Mouse (Mus musculus) adrenal gland, postnatal 4 days (tissue): ENCODE data around the gene Sik2. TPM values are rescaled to one million over a fixed set of nuclear protein-coding genes. Genes with fewer than 3 reads are reported as not detected.

ENCODE experiments used
- DNase-seq, 2 experiments: peaks; one replicate each; pipeline ENCODE4 v3.0.0; 2021 to 2022; ENCODE audit warnings: low spot score in 2 of 2, mixed read lengths in 2 of 2
- total RNA-seq, 2 experiments: library from RNA; stranded (reverse); gene quantifications; 2 replicates each; pipeline ENCODE4 v1.2.3; 2021

Sik2 gene
- total RNA-seq, 2 experiments from 2014 or later = 51.1 to 56.3 TPM

- DNase-seq = no peak
Measured at GRCm38 (mm10) chr9:50986677-50987076, 22.2 kb downstream of the Sik2 start.

DNA sequence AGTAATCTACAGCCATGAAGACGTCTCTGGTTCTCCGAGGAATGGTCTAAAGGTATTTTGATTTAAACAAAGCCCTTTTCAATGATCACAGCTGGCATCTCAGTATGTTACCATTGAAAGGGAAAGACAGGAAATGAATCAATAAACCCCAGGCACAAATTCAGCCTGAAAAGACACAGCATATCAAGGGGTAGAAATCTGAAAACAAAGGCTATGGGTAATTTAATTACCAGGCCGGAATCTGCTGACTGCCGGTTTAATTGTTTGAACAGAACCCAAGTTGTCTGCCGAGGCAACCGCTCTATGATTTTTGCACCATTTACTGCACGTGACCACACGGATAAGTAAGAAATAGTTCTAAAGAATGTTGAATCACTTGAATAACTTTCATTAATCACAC lies 22.8 kb downstream of the Sik2 start:
- DNase-seq = no peak

- no peak for DNase-seq
Measured at GRCm38 (mm10) chr9:50981499-50982190, 27.2 kb downstream of the Sik2 start.

GRCm38 (mm10) chr9:50974631-50975030 lies 34.2 kb downstream of the Sik2 start:
- no peak for DNase-seq

DNA sequence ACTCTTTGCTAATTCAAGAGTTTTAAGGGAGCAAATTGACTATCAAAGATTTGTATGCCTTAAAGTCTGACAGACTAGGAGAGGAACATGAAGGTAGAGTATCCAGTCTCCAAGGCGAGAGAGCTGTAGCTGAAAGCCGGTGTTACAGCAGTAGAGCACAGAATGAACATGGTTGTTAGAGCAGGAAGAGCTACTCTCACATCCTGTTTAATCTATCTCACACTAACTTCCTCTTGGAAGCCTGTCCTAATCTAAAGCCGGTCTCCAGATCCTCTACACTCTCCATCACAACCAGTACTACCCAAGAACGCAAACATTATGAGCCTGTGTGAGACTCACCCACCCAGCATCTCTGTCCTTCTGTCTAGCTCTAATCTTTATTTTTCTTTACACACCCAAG lies 38.5 kb downstream of the Sik2 start:
- no peak for DNase-seq

- DNase-seq = no peak
Measured at GRCm38 (mm10) chr9:50969266-50969665, 39.6 kb downstream of the Sik2 start.

DNA sequence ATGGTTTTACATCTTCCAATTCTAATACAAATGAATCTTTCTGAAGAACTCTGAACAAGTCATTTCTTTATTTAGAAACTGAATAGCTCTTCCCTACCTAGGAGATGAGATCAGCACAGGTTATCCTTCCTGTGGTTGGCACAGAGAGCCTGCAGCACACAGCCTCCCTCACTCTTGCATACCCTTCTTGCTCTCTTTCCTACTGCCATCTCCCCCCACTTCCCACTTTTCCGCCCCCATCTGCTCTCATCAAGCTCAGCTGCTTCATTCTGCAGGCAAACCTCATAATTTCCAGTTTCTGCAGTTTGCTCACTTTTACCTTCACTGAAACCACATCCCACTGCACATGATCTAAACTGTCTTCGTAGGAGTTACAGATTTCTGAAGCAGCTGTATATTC lies 42.6 kb downstream of the Sik2 start:
- no peak for DNase-seq

DNA sequence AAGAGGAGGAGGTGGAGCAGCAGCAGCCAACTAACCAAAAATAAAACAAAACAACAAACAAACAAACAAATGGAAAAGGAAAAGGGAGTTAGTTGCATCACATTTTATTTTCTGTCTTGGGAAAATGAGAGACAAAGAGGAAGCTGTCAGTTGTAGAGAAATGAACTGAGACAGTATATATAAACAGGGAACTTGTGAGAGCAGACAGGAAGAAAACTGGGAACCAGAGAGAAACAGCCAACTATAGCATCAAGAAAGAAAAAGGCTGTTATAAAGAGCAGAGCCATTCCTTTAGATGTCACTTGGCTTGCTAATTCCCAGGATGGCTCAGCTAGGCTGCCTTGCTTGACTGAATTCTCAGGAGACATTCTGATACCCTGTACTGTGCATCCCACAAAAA lies 43.5 kb downstream of the Sik2 start:
- DNase-seq = no peak

- DNase-seq = no peak
Measured at GRCm38 (mm10) chr9:50964911-50965310, 44.0 kb downstream of the Sik2 start.

GRCm38 (mm10) chr9:50957956-50958489 lies 50.9 kb downstream of the Sik2 start:
- no peak for DNase-seq

DNA sequence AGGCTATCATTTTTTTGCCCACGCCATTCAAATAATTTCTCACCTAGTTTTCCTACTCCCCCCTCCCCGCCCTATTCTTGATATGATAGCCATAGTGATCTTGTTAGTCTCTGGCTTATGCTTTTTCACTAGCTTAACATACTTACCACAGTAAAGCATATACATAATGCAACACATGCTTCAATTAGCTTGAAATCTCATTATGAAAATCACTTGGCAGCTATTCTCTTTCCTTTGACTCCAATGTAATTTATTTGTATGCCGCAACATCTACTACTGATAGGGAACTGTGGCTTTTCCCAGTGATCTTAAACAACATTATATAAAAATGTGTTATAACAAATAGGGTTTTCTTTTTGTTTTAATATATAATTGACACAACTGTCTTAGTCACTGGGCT lies 53.7 kb downstream of the Sik2 start:
- DNase-seq = no peak

- no peak for DNase-seq
Measured at GRCm38 (mm10) chr9:50948097-50948823, 60.6 kb downstream of the Sik2 start.

- DNase-seq = no peak
Measured at GRCm38 (mm10) chr9:50946338-50946737, 62.5 kb downstream of the Sik2 start.

DNA sequence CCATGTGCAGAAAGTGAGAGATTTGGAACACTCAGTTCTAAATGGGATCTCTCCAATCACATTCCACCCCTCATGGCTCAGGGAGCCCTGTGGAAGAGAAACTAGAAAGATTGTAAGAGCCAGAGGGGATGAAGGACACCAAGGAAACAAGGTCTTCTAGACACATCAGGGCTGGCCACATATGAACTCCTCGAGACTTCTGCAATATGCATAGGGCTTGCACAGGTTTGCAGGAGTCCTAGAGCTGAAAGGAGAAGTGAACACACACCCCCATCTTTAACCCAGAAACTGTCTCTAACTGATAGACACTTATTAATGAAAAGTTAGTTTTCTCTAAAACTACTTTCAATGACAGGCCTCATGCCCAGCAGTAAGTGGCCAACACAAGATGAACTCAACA lies 64.0 kb downstream of the Sik2 start:
- no peak for DNase-seq

DNA sequence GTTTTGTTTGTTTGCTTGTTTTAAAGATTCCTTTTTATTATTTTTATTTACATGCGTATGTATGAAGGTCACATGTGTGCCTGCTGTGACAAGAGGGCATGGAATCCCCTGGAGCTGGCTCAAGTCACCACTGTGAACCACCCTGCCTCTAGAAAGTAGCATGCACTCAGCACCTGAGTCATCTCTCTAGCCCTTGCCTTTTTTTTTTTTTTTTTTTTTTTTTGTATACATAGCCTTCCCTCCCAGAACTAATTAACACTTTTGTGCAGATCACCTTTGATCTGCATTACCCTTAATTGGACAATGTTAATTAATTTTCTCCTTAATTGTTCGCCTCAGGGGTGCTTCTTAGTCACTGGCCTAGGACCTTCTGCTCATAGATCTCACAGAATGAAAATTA lies 66.2 kb downstream of the Sik2 start:
- no peak for DNase-seq

DNA sequence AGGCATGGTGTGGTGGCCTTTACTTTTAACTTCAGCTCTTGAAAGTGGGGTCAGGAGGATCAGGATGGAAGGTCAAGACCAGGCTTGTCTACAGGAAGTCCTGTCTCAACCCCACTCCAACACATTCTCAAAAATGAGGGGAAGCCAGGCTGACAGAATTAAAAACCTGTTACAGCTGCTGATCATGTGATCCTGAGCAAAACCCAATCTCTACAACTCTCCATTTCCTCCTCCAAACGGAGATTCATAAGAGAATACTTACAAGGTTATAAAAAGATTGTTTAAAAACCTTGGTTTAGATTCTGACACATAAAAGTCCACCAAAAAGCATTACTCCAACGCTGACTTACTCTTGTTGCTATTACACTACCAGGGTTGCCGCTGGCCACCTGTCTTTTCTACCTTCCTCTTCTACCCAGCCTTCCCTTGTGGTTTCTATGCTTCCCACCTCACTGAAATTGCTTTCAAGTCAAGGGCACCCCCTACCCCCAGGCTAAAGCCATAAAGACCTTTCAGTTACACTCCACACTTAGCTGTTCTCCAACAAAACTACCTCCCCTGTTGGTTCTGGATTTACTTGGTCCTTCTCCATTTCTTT lies 67.0 kb downstream of the Sik2 start:
- DNase-seq = no peak

- no peak for DNase-seq
Measured at GRCm38 (mm10) chr9:50929986-50930385, 78.9 kb downstream of the Sik2 start.

DNA sequence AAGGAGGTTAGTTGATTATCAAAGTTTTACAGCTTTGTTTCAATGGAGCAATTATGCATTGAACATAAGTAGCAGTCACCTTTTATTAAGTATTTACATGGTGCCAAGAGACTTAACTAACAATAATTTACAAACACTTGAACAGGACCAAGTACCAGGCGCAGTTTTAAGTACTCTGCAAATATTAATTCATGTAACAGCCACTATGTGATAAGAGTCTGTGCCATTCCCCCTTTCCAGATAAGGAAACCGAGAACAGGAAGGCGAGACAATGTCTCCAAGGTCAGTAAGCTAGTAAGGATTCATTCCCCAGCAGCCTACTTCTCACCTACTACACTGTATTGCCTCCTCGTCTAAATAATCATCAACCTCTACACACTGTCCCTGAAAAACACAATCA lies 83.1 kb downstream of the Sik2 start:
- DNase-seq = no peak

DNA sequence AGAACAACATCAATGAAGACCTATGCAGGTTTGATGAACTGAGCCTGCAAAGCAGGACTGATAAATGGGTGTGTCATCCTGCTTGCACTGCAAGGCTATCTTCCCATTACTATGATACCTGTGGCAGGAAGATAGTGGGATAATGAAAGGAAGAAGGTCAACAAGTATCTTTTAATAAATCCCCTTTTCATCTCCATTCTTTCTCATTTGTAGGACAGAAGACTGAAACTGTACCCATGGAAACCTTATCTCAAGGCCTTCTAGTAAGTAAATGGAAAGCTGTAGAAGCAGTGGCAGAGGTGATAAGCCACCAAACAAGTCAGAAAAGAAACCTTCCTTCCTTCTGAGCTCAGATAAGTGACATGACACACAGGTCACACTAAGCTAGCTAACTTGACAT lies 84.4 kb downstream of the Sik2 start:
- DNase-seq = no peak

DNA sequence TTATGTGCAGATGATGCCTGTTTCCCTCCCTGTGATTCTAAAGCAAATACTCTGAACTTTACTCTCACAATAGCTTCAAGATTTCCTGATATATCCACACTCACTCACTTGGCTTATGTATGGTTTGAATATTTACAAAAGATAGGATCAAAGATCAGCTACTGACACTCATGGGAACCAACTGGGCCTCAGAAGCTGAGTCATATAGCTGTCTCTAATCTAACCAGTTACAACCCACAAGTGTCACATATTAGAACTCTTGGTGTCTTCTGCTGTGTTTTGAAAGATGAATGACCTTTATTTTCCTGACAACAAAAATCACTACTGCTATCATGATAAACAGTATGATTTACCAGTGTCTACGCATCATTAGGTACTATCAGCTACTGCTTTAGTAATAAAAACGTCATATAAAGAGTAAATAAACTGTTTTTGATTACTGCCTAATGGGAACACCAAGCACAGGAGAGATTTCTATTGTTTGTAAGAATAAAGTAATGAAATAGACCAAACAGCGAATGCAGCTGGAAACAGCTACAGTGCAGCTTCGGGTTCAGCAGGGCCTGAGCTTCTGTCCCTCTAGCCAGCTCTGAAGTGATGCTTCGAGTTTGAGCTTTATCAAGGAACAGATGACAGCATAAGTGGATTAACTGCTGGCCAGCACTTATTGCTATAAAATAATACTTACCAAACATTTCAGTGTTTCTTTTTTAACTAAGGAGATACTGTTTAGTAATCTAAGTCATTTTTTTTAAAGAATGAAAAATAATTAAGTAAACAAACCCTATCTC lies 86.3 kb downstream of the Sik2 start:
- DNase-seq = no peak
